Mouse (Mus musculus) heart, embryonic 15.5 days (tissue): Measurements from ENCODE around the gene Tex13b. TPM values are rescaled to one million over a fixed set of nuclear protein-coding genes. Genes with fewer than 3 reads are reported as not detected.

Experiments
- polyA plus RNA-seq: library from polyadenylated mRNA; unstranded; fragments of >200 nt; fragmentation: Nextera tagmentation; extraction: Ambion mirVana; gene quantifications from 2 replicates; pipeline ENCODE4 v1.2.1, GENCODE M21; 2015

Tex13b gene
- polyA plus RNA-seq, 1 experiment from 2014 or later, result not detected

Other genes with a start within 250 kb of the Tex13b start
- gene Tsc22d3, start 212.8 kb downstream of the Tex13b start, polyA plus RNA-seq, result 183 and 190 TPM in 2 replicates
- 7.7 and 8.8 TPM in 2 replicates for gene Mid2, start 148.8 kb downstream of the Tex13b start, polyA plus RNA-seq
- 0.06 TPM in 1 of 2 replicates, not detected in the other for gene Vsig1, start 94.2 kb upstream of the Tex13b start, polyA plus RNA-seq
- gene Psmd10, start 143.3 kb upstream of the Tex13b start, polyA plus RNA-seq, result 33.1 and 37.3 TPM in 2 replicates
- 12.9 and 13.0 TPM in 2 replicates for gene Atg4a, start 143.5 kb upstream of the Tex13b start, polyA plus RNA-seq